Mouse (Mus musculus): ENCODE results near the gene Mga.
A peak's percentile ranks its signal among the peaks of the same experiment; 100 is the strongest.

Gene Mga

GRCm38 (mm10) chr2:119987441-119987840 is 90.4 kb downstream of the Mga start:
- no peak for DNase-seq (ENCODE audit: low read depth)

GRCm38 (mm10) chr2:119988952-119989351 is 91.9 kb downstream of the Mga start:
- DNase-seq (ENCODE audit: low read depth), result no peak

DNA sequence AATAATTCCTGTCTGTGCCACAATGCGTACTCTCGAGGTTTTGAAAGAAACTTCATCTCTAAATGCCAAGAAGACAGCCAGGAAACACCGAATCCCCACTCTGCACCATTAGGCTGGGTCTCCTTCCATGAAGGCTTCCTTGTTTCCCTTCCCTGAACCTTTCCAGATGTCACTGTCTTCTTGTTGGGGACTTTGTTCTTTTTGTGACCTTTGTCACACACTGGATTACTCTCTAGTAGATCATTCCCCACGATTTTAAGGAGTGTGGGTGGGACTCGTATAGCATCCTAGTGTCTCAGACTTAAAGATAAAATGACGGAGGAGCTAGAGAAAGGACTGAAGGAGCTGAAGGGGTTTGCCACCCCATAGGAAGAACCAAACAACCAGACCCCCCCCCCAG is 93.9 kb downstream of the Mga start:
- no peak for DNase-seq (ENCODE audit: low read depth)

GRCm38 (mm10) chr2:119992349-119992748 is 95.3 kb downstream of the Mga start:
- no peak for DNase-seq (ENCODE audit: low read depth)

DNA sequence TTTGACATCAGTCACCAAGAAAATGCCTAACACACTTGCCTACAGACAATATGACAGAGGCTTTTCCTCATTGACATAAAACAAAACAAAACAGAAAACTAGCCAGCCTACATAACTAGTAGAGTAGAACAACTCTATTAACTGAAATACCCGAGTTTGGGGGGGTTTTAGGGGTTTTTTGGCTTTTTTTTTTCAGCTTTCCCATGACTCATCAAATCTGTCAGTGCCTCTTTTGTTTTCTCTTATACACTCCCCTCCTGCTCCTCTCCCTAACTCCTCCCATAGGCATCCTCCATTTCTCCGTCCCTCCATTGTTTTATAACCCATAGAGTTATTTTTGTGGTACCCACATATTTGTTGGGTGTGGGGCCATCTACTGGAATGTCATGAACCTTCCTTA is 96.5 kb downstream of the Mga start:
- no peak for DNase-seq (ENCODE audit: low read depth)

GRCm38 (mm10) chr2:119994839-119995238 is 97.8 kb downstream of the Mga start:
- DNase-seq (ENCODE audit: low read depth), result no peak

DNA sequence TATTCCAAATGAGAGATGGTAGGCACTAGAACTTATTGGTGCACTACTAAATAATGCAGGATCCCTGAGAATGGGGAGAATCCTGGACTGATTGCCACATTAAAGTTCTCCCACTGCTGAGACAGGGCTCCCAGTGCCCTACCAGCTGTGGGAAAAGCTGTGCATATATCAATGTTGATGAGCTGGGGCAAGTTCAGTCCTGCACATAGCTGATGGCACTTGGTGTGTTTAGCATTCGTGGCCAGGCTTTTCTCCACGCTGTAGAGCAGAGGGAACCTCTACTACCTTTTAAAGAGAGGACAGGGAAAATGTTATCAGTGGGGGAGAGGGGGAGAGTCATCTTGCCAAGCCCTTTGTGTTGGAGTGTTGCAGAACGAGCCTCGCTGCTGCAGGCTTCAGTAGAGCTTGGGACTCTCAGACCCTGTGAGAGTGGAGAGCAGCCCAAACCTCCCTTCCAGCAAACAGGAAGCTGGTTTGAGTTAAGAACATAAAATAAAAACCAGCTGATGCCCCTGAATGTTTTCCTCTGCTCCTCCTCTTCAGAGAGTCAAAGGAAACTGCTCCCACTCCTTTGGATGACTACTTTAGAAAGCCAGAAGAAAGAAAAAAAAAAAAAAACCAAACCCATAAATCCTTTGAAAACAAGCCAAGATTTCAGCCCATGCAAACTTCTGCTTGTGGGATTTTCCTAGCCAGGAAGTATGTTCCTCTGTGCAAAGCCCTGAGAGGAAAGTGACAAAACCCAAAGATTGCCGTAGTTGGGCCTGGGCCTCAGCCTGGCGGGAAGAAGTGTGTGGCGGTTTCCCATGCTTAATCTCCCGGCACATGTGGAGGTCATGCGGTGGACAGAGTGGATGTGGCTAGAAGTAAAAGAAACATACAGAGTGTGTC is 98.6 kb downstream of the Mga start:
- no peak for DNase-seq (ENCODE audit: low read depth)

DNA sequence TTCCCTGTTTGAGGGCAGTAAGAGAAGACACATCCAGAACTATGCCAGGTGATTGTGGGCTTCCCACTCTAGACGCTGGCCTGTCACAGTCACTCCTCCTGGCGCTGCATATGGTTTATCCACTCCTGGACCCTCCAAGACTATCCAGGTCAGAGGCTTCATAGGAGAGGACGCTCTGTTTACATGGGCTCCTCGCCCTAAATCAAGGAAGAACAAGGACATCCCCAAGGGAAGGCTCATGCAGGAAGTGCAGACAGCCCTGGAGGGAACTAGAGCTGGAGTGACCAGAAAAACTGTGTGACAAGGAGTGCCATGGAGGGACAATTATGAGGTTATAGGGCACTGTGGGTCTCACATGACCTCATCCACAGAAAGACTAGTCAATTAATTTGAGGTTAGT is 100.3 kb downstream of the Mga start:
- no peak for DNase-seq (ENCODE audit: low read depth)

- DNase-seq (ENCODE audit: low read depth), result no peak
These were observed 102.7 kb downstream of the Mga start for GRCm38 (mm10) chr2:119999731-120000130.

DNA sequence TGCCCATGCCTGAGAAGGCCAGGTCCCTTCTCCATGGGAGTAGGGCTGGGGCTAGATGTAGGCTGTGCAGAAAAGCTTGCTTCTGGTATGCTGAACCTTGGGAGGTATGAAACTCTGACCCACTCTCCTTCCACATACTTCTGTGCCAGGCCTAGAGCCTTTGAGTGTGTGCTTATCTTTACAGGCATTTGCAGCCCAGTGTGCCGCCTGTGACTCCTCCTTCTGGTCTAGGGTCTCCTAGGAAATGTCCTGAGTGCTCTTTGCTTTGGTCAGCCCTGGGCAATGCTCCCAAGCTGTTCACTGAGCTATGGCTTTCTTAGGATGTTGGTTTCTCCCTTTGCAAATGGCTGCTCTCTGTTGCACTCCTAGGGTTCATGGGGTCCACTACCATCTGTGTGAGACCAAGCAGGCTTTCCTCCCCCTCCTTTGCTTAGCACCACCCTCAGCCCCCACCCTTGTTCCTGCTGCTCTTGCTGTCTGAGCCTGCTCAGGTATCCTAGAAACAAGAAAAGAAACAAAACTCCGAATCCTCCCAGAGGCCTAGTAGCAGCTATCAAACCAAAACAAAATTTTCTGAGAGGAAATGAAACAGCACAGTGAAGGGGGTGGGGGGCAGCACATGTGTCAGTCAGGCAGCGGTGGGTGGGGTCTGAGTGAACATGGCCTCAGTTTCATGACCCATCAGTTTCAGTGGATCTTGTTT is 104.0 kb downstream of the Mga start:
- no peak for DNase-seq (ENCODE audit: low read depth)

GRCm38 (mm10) chr2:120001956-120002355 is 104.9 kb downstream of the Mga start:
- DNase-seq (ENCODE audit: low read depth), result no peak

GRCm38 (mm10) chr2:120003970-120004369 is 106.9 kb downstream of the Mga start:
- DNase-seq (ENCODE audit: low read depth), result no peak

- no peak for DNase-seq (ENCODE audit: low read depth)
These were observed 109.7 kb downstream of the Mga start for GRCm38 (mm10) chr2:120006696-120007095.

- no peak for DNase-seq (ENCODE audit: low read depth)
These were observed 110.7 kb downstream of the Mga start for GRCm38 (mm10) chr2:120007680-120008210.

DNA sequence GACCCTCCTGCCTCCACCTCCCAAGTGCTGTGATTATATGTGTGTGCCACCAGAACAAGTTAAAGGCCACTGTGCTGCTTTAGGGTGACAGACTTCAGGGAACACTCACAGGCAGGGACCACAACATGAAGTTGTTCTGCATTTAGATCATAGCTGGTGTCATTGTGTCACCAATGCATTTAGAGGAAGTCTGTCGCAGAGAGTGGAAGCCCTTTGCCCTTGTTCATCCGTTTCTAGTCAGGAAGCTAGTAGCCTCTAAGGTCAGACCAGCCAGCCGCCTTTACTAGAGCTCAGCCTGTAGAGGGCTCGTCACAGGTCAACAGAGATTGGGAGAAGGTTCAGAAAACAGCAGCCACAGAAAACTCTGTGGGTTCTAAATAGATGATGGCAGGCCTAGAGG is 111.6 kb downstream of the Mga start:
- DNase-seq (ENCODE audit: low read depth), result no peak

GRCm38 (mm10) chr2:120011462-120012200 is 114.6 kb downstream of the Mga start:
- DNase-seq (ENCODE audit: low read depth), result peak; percentile 42

DNA sequence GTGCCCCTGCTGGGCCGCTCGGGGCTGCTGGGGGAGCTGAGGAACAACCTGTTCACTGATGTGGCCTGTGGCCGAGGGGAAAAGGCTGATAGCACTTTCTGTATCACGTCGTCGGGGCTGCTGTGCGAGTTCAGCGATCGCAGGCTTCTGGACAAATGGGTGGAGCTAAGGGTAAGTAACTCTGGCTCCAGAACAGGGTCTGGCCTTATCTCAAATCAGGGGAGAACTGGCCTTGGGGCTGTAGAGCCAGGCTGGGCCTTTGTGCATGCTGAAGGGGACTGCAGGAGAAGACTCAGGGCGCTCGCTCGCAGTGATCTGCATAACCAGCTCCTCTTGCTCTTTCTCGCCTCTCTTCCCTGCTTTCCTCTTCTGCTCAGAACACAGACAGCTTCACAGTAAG is 115.9 kb downstream of the Mga start:
- DNase-seq (ENCODE audit: low read depth), result no peak

DNA sequence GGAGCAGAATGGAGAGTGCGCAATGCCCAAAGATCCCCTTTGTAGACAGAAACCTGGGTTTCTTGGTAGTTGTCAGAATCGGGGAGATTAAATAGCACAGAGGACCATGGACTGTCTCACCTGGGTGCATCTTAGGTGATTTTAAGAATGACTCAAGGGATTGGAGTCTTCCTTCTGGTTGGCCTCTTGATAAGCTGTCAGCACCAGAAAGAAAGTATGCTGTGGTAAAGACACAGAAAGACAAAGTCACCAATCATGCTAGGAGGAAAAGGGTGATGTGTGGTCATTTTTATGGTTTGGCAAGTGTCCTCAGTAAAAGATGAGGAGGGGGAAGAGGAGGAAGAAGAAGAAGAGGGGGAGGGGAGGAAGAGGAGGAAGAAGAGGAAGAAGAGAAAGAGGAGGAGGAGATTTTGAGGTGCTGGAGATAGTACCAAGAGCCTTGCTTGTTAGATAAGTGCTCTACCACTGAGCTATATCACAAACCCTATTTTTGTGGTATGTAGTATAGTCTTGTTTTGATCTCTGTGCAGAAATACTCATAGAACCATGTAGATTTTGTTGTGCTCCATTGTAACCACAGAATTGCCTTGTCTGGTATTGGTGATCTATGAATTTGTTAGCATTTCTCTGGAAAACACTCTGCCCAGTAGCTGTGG is 116.9 kb downstream of the Mga start:
- no peak for DNase-seq (ENCODE audit: low read depth)

- peak; percentile 44 for DNase-seq (ENCODE audit: low read depth)
These were observed 118.9 kb downstream of the Mga start for GRCm38 (mm10) chr2:120015882-120016281.

DNA sequence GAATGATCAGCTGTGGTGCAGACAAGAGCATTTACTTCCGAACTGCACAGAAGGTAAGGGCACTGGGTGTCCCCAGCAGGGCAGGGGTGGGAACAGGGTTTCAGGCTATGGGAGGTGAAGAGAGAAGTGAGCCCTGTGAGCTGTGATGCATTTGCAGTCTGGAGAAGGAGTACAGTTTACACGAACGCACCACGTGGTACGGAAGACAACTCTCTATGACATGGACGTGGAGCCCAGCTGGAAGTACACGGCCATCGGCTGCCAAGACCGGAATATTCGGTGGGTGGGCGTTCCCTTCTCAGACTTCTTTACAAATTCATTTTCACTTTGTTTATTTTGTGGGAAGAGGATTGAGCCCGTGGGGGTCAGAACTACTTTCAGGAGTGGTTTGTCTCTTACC is 120.6 kb downstream of the Mga start:
- DNase-seq (ENCODE audit: low read depth), result no peak

All from c-Kit-positive CD71-positive TER-119-negative erythroid progenitor cells, embryonic 14.5 days (primary cell).